Mouse (Mus musculus) megakaryocyte, embryonic 14.5 days (primary cell): Measurements from ENCODE around the gene Ptdss2. TPM values are rescaled to one million over a fixed set of nuclear protein-coding genes. Genes with fewer than 3 reads are reported as not detected.

Source experiments
- H3K27me3 ChIP-seq: replicated peaks from 2 replicates; pipeline ENCODE3; 2012; ENCODE audit warnings: inconsistent platforms
- H3K36me3 ChIP-seq: replicated peaks from 2 replicates; pipeline ENCODE3; 2012; ENCODE audit warnings: low read length, inconsistent platforms, mixed read lengths
- H3K4me1 ChIP-seq: 2 replicates; pipeline ENCODE4 v1.6.1; 2012; ENCODE audit warnings: inconsistent platforms
- H3K4me3 ChIP-seq: replicated peaks from 2 replicates; pipeline ENCODE3; 2012; ENCODE audit warnings: moderate library complexity, mild to moderate bottlenecking, inconsistent platforms
- H3K9me3 ChIP-seq: 2 replicates; pipeline ENCODE4 v1.6.1; 2012; ENCODE audit warnings: inconsistent platforms
- FLI1 ChIP-seq: IDR thresholded peaks from 2 replicates; pipeline ENCODE4 v1.6.1; 2012; ENCODE audit warnings: low read length, inconsistent platforms, mixed read lengths
- GATA1 ChIP-seq: IDR thresholded peaks from 3 replicates; pipeline ENCODE4 v1.6.1; 2012; ENCODE audit warnings: mixed read lengths, low read length, inconsistent platforms, borderline replicate concordance
- polyA plus RNA-seq: library from polyadenylated mRNA; stranded (reverse); fragments of >175 nt; gene quantifications from 2 replicates; pipeline ENCODE4 v1.2.3, GENCODE M21; 2012; ENCODE audit warnings: low replicate concordance; ENCODE audit not compliant: insufficient read depth

Gene Ptdss2
- polyA plus RNA-seq, 1 experiment = 81.5 TPM

GRCm38 (mm10) chr7:141121051-141121531 lies 1.1 kb upstream of the Ptdss2 start:
- Histone ChIP-seq H3K36me3 (no peaks in the 10 kb centered on the region), H3K9me3 (no peaks in the 10 kb centered on the region), H3K27me3 (peaks cover 9% of the 10 kb centered on the region), H3K4me3 (peak overlapping the region; percentile 38), H3K4me1 (peaks cover 74% of the 10 kb centered on the region)
- TF ChIP-seq FLI1 = no peak
- TF ChIP-seq GATA1 = no peak

DNA sequence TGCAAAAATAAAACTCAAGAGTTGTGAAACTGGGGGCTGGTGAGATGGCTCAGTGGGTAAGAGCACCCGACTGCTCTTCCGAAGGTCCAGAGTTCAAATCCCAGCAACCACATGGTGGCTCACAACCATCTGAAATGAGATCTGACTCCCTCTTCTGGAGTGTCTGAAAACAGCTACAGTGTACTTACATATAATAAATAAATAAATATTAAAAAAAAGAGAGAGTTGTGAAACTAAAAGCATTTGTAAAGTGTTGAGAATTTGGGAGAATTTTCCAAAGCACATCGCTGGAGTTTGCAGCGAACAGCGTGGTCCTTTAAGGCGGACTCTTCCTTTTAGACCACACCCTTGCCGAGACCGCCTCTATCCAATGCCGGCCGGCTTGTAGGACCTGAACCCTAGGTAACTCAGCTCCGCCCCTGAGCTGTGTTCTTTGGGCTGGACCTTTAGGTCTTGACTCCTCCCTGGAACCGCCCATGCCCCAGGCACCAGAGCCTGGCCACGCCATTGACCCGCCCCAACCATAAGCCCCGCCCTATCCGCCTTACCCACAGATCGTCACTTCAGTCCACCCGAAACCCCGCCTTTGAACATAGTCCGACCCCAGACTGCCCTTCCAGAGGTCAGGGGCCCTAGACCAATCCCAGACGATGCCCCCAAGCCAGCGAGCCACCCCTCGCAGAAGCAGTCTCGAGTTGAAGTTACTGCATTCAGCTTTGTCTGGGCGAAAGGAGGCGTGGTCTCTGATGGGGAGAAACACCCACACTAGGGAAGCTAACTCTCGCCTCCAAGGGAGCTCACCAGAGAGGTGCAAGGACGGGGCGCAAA lies 721 bp downstream of the Ptdss2 start:
- TF ChIP-seq FLI1 (no peak), GATA1 (no peak)
- Histone ChIP-seq H3K4me1 (peaks cover 68% of the 10 kb centered on the region), H3K9me3 (no peaks in the 10 kb centered on the region), H3K36me3 (no peaks in the 10 kb centered on the region), H3K27me3 (no peaks in the 10 kb centered on the region), H3K4me3 (peak overlapping the region; percentile 95)

DNA sequence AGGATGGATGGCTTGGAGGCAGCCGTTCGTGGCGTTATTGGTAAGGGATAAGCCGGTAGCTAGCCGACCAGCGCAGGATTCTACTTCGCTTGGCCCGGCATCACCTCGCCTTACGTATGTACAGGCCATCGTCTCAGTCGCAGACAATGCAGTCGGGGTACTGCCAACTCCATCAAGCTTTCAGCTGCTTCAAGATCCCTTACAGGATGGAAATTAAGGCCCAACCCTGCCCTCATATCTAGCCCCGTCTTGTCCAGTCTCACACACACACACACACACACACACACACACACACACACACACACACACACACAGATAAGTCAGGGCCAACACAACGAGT lies 1.3 kb downstream of the Ptdss2 start:
- H3K9me3 ChIP-seq = no peaks in the 10 kb centered on the region
- no peaks in the 10 kb centered on the region for H3K27me3 ChIP-seq
- H3K36me3 ChIP-seq = no peaks in the 10 kb centered on the region
- H3K4me1 ChIP-seq = peaks cover 64% of the 10 kb centered on the region
- no peak for TF ChIP-seq GATA1
- no peak for TF ChIP-seq FLI1
- H3K4me3 ChIP-seq = peak overlapping the region; percentile 95

GRCm38 (mm10) chr7:141131024-141131820 lies 9.0 kb downstream of the Ptdss2 start:
- no peak for TF ChIP-seq GATA1
- no peak for TF ChIP-seq FLI1
- Histone ChIP-seq H3K9me3 (no peaks in the 10 kb centered on the region), H3K27me3 (no peaks in the 10 kb centered on the region), H3K4me1 (peaks cover 50% of the 10 kb centered on the region), H3K4me3 (peak overlapping the region; percentile 96), H3K36me3 (peaks cover 23% of the 10 kb centered on the region)

GRCm38 (mm10) chr7:141131904-141132755 lies 9.9 kb downstream of the Ptdss2 start:
- TF ChIP-seq FLI1 (no peak), GATA1 (no peak; the same call in 2 of the 3 replicates)
- Histone ChIP-seq H3K9me3 (no peaks in the 10 kb centered on the region), H3K4me1 (peaks cover 46% of the 10 kb centered on the region), H3K36me3 (peaks cover 32% of the 10 kb centered on the region), H3K27me3 (no peaks in the 10 kb centered on the region), H3K4me3 (peak overlapping the region; percentile 96)

GRCm38 (mm10) chr7:141141326-141141725 lies 19.1 kb downstream of the Ptdss2 start:
- peaks cover 81% of the 10 kb centered on the region for H3K36me3 ChIP-seq
- TF ChIP-seq FLI1 = no peak
- TF ChIP-seq GATA1 = no peak
- no peaks in the 10 kb centered on the region for H3K27me3 ChIP-seq
- no peaks in the 10 kb centered on the region for H3K9me3 ChIP-seq
- peaks cover 59% of the 10 kb centered on the region for H3K4me1 ChIP-seq
- H3K4me3 ChIP-seq = no peak overlapping the region

- no peak overlapping the region for H3K4me3 ChIP-seq
Measured at GRCm38 (mm10) chr7:141143112-141143511, 20.9 kb downstream of the Ptdss2 start.

GRCm38 (mm10) chr7:141143861-141144260 lies 21.7 kb downstream of the Ptdss2 start:
- Histone ChIP-seq H3K4me1 (peaks cover 72% of the 10 kb centered on the region), H3K9me3 (no peaks in the 10 kb centered on the region), H3K27me3 (no peaks in the 10 kb centered on the region), H3K4me3 (no peak overlapping the region), H3K36me3 (peaks cover 80% of the 10 kb centered on the region)
- TF ChIP-seq FLI1 = no peak
- TF ChIP-seq GATA1 = no peak

More at GRCm38 (mm10) chr7:141143112-141143511, 20.9 kb downstream of the Ptdss2 start:
- Histone ChIP-seq H3K27me3 (no peaks in the 10 kb centered on the region), H3K4me1 (peaks cover 72% of the 10 kb centered on the region), H3K9me3 (no peaks in the 10 kb centered on the region), H3K36me3 (peaks cover 81% of the 10 kb centered on the region)
- TF ChIP-seq GATA1 = no peak
- TF ChIP-seq FLI1 = no peak

DNA sequence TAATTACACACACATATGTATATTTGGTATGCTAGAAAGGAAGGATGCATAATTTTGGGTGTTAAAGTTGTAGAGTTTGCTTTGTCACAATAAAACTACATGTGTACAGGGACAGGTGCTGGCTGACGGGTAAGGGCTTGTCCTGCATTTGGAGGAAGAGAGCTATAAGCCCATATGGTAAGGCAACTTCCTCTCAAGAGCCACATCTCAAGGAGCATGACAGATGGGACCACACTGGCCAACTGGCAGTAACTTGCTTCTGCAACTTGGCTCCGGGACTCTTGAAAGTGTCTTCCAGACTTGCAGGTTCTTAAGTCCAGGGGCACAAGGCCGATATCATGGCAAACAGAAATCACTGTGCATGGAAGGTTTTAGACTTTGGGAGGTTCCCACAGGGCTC lies 22.5 kb downstream of the Ptdss2 start:
- Histone ChIP-seq H3K27me3 (no peaks in the 10 kb centered on the region), H3K4me3 (peak overlapping the region; percentile 59), H3K4me1 (peaks cover 72% of the 10 kb centered on the region), H3K36me3 (peaks cover 76% of the 10 kb centered on the region), H3K9me3 (no peaks in the 10 kb centered on the region)
- TF ChIP-seq GATA1 = no peak
- TF ChIP-seq FLI1 = no peak
